In genomic region chr10:43172066-43172465, GRCm38 (mm10) we compare ENCODE assay signal across 9 mouse cellular contexts. TPM values are rescaled to one million over a fixed set of nuclear protein-coding genes. Genes with fewer than 3 reads are reported as not detected.
A peak's percentile ranks its signal among the peaks of the same experiment; 100 is the strongest.
DNase-seq lines count a peak whose midpoint lies in the region; ATAC-seq and TF ChIP-seq lines count a peak whose summit lies in the region.
"Had no signal": no experiment of that assay in that cellular context is flagged by ENCODE, and none has a peak within 500 bp of the region (broad histone marks: within the 10 kb centered on the region; RNA-seq: fewer than 3 reads in every experiment).

No protein-coding gene starts in this region.

- no peak for ATAC-seq in embryonic facial prominence, embryonic 13.5 days (ENCODE audit: insufficient number of reproducible peaks, insufficient read depth, low FRiP score, low TSS enrichment, low read depth)
- ATAC-seq in hindbrain, embryonic 14.5 days (ENCODE audit: low FRiP score): no peak
- ATAC-seq in midbrain, postnatal 0 days (ENCODE audit: low FRiP score): no peak

- H3K9ac ChIP-seq in embryonic facial prominence, embryonic 13.5 days: peak overlapping the region; percentile 88
- peak overlapping the region; percentile 96 for H3K9ac ChIP-seq in hindbrain, embryonic 14.5 days
- H3K9ac ChIP-seq in midbrain, postnatal 0 days (replicated peaks; ENCODE audit: low read length, poor library complexity, severe bottlenecking): peak overlapping the region; percentile 67; the same call in 1 of the 2 replicates

- H3K36me3 ChIP-seq in heart, embryonic 10.5 days: no peaks in the 10 kb centered on the region
- H3K36me3 ChIP-seq in embryonic facial prominence, embryonic 13.5 days: no peaks in the 10 kb centered on the region
- no peaks in the 10 kb centered on the region for H3K36me3 ChIP-seq in hindbrain, embryonic 14.5 days (replicated peaks; ENCODE audit: control insufficient read depth, insufficient read depth)
- H3K36me3 ChIP-seq in midbrain, postnatal 0 days (ENCODE audit: insufficient read depth, low read length): no peaks in the 10 kb centered on the region

- no peak for TF ChIP-seq CTCF in midbrain, postnatal 0 days (IDR thresholded peaks at IDR 0.05)

- H3K4me3 ChIP-seq in heart, embryonic 10.5 days: peak overlapping the region; percentile 89
- H3K4me3 ChIP-seq in embryonic facial prominence, embryonic 13.5 days: peak overlapping the region; percentile 82
- H3K4me3 ChIP-seq in hindbrain, embryonic 14.5 days (replicated peaks; ENCODE audit: low read length): peak overlapping the region; percentile 76
- peak overlapping the region; percentile 97 for H3K4me3 ChIP-seq in midbrain, postnatal 0 days (ENCODE audit: low read depth, low read length)
- H3K4me3 ChIP-seq: megakaryocyte, embryonic 14.5 days had no signal

- H3K9me3 ChIP-seq in heart, embryonic 10.5 days: no peaks in the 10 kb centered on the region
- no peaks in the 10 kb centered on the region for H3K9me3 ChIP-seq in embryonic facial prominence, embryonic 13.5 days
- H3K9me3 ChIP-seq in hindbrain, embryonic 14.5 days (ENCODE audit: control insufficient read depth, low read length): no peaks in the 10 kb centered on the region
- H3K9me3 ChIP-seq in midbrain, postnatal 0 days (ENCODE audit: low read length): no peaks in the 10 kb centered on the region

- no peak overlapping the region for H3K27ac ChIP-seq in heart, embryonic 10.5 days
- peak overlapping the region; percentile 89 for H3K27ac ChIP-seq in embryonic facial prominence, embryonic 13.5 days
- H3K27ac ChIP-seq in hindbrain, embryonic 14.5 days: no peak overlapping the region
- H3K27ac ChIP-seq in midbrain, postnatal 0 days (ENCODE audit: low read depth, low read length): no peak overlapping the region

- 7% methylated on average over 7 of the region's 7 CpGs for WGBS in heart, embryonic 10.5 days
- WGBS in embryonic facial prominence, embryonic 13.5 days: 2% methylated on average over 7 of the region's 7 CpGs
- 4% methylated on average over 7 of the region's 7 CpGs for WGBS in hindbrain, embryonic 14.5 days
- WGBS in midbrain, postnatal 0 days: 2% methylated on average over 7 of the region's 7 CpGs

- H3K4me1 ChIP-seq in heart, embryonic 10.5 days: peaks cover 25% of the 10 kb centered on the region
- H3K4me1 ChIP-seq in embryonic facial prominence, embryonic 13.5 days: peaks cover 40% of the 10 kb centered on the region
- peaks cover 46% of the 10 kb centered on the region for H3K4me1 ChIP-seq in hindbrain, embryonic 14.5 days (replicated peaks; ENCODE audit: control insufficient read depth, insufficient read depth, low read length)
- H3K4me1 ChIP-seq in midbrain, postnatal 0 days (ENCODE audit: insufficient read depth, low read length): peaks cover 5% of the 10 kb centered on the region; the same call in 1 of the 2 replicates

- H3K27me3 ChIP-seq in heart, embryonic 10.5 days (ENCODE audit: insufficient read depth, poor library complexity, severe bottlenecking): peaks cover 40% of the 10 kb centered on the region
- H3K27me3 ChIP-seq in embryonic facial prominence, embryonic 13.5 days: peaks cover 12% of the 10 kb centered on the region
- no peaks in the 10 kb centered on the region for H3K27me3 ChIP-seq in hindbrain, embryonic 14.5 days (ENCODE audit: control insufficient read depth, insufficient read depth, low read length)
- no peaks in the 10 kb centered on the region for H3K27me3 ChIP-seq in midbrain, postnatal 0 days (ENCODE audit: insufficient read depth, low read length)

- H3K4me2 ChIP-seq in embryonic facial prominence, embryonic 13.5 days: peak overlapping the region; percentile 83
- H3K4me2 ChIP-seq in hindbrain, embryonic 14.5 days (replicated peaks): peak overlapping the region; percentile 74
- H3K4me2 ChIP-seq in midbrain, postnatal 0 days (ENCODE audit: low read depth, low read length, poor library complexity, severe bottlenecking): peak overlapping the region; percentile 88

- no peak for DNase-seq in heart, embryonic 10.5 days (ENCODE audit: low spot score)
- no peak for DNase-seq in heart, adult 9 months (ENCODE audit: low spot score in 2 of 2)
- no peak for DNase-seq in hindbrain, embryonic 14.5 days (ENCODE audit: low spot score)
- DNase-seq in midbrain, postnatal 0 days (ENCODE audit: low spot score): no peak
- no peak for DNase-seq in adrenal gland, adult 8-10 months
- no peak for DNase-seq in adipocyte (ENCODE audit: low spot score)
- DNase-seq in layer of hippocampus, postnatal 25 days (ENCODE audit: extremely low spot score in 1 of 2, low spot score in 1 of 2): no peak

RNA-seq across cellular contexts. Expression of gene Sobp, which starts 2.3 kb away (rescaled TPM):
- polyA plus RNA-seq in heart, embryonic 10.5 days (2016; fragmentation: Nextera tagmentation; extraction: Ambion mirVana): 1.3 TPM in 2 replicates
- polyA plus RNA-seq in embryonic facial prominence, embryonic 13.5 days (2015; fragmentation: Nextera tagmentation; extraction: Ambion mirVana): 5.4 and 5.6 TPM in 2 replicates
- polyA plus RNA-seq in hindbrain, embryonic 14.5 days (2014; fragmentation: Nextera tagmentation; extraction: Ambion mirVana): 16.0 and 16.8 TPM in 2 replicates
- 30.5 and 34.2 TPM in 2 replicates for total RNA-seq in midbrain, postnatal 0 days (2014; rRNA removed)
- 14.0 and 17.0 TPM in 2 replicates for polyA plus RNA-seq in midbrain, postnatal 0 days (2015; fragmentation: Nextera tagmentation; extraction: Ambion mirVana)
- 1 to 10 TPM; 4.1 to 6.4 (median 5.3) TPM for total RNA-seq in adrenal gland, adult 8-10 months (2022)
- total RNA-seq in layer of hippocampus, postnatal 25 days (2021): 10 to 100 TPM; 79.9 to 91.3 TPM

RNA-seq across cellular contexts. Expression of gene 9030612E09Rik, which starts 2.4 kb away (rescaled TPM):
- 0.38 and 0.44 TPM in 2 replicates for polyA plus RNA-seq in heart, embryonic 10.5 days (2016; fragmentation: Nextera tagmentation; extraction: Ambion mirVana)
- 2.3 and 2.4 TPM in 2 replicates for polyA plus RNA-seq in embryonic facial prominence, embryonic 13.5 days (2015; fragmentation: Nextera tagmentation; extraction: Ambion mirVana)
- polyA plus RNA-seq in hindbrain, embryonic 14.5 days (2014; fragmentation: Nextera tagmentation; extraction: Ambion mirVana): 1.6 and 2.3 TPM in 2 replicates
- total RNA-seq in midbrain, postnatal 0 days (2014; rRNA removed): 0.93 and 2.5 TPM in 2 replicates
- 1.5 and 1.6 TPM in 2 replicates for polyA plus RNA-seq in midbrain, postnatal 0 days (2015; fragmentation: Nextera tagmentation; extraction: Ambion mirVana)
- total RNA-seq in adrenal gland, adult 8-10 months (2022): under 1 TPM; 0.44 to 0.86 (median 0.46) TPM
- 1 to 10 TPM; 1.5 to 1.7 TPM for total RNA-seq in layer of hippocampus, postnatal 25 days (2021)

RNA-seq across cellular contexts. Expression of gene Pdss2, which starts 49.2 kb away (rescaled TPM):
- polyA plus RNA-seq in heart, embryonic 10.5 days (2016; fragmentation: Nextera tagmentation; extraction: Ambion mirVana): 11.7 and 13.0 TPM in 2 replicates
- polyA plus RNA-seq in embryonic facial prominence, embryonic 13.5 days (2015; fragmentation: Nextera tagmentation; extraction: Ambion mirVana): 13.0 and 14.7 TPM in 2 replicates
- polyA plus RNA-seq in hindbrain, embryonic 14.5 days (2014; fragmentation: Nextera tagmentation; extraction: Ambion mirVana): 15.0 and 16.9 TPM in 2 replicates
- 17.6 and 19.7 TPM in 2 replicates for total RNA-seq in midbrain, postnatal 0 days (2014; rRNA removed)
- polyA plus RNA-seq in midbrain, postnatal 0 days (2015; fragmentation: Nextera tagmentation; extraction: Ambion mirVana): 16.6 and 17.6 TPM in 2 replicates
- 10 to 100 TPM; 18.7 to 24.0 (median 22.1) TPM for total RNA-seq in adrenal gland, adult 8-10 months (2022)
- total RNA-seq in layer of hippocampus, postnatal 25 days (2021): 10 to 100 TPM; 15.4 to 16.2 TPM
